Mouse (Mus musculus): ENCODE data around the gene Tmx2.
"Not testable (repeated sequence)": the region's sequence is repeated elsewhere in the genome, so short reads cannot be mapped to it uniquely, and the experiment has no call there.

Gene Tmx2

DNA sequence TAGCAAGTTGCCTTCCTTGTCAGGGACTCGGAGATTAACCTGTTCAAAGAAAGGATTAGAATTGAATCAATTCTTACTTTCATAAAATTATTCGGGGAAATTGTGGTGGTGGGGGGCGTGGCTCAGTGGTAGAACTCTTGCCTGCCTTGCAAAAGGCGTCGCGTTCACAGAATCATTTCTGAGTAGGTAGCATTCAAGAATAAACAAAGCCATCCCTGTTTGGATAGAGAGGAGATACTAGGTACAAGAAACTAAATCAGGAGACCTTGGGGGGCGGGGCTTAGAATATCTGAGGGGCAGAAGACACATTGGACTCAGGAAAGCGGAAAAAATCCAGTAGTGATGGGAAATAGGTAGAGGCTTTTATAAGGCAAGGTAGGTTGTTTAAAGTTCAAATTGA lies at the start of gene Tmx2:
Tmx2 (minus strand) TSS at position 125 of the 400 bp plus-strand sequence.
- DNase-seq (ENCODE audit: low read depth): peak; percentile 20

DNA sequence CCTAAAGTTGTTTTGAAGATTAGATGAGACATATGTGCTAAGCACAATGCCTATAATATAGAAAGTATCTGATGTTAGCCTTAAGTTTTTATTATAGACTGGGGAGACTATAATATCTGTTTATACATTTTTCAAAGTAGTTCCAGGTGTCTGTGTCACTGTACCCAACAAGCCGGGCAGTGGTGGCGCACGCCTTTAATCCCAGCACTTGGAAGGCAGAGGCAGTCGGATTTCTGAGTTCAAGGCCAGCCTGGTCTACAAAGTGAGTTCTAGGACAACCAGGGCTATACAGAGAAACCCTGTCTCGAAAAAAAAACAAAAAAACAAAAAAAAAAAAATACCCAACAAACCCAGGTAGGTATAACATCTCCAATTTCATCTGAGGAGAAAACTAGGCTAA lies 49.3 kb upstream of the Tmx2 start:
- DNase-seq (ENCODE audit: low read depth): not testable (repeated sequence)

DNA sequence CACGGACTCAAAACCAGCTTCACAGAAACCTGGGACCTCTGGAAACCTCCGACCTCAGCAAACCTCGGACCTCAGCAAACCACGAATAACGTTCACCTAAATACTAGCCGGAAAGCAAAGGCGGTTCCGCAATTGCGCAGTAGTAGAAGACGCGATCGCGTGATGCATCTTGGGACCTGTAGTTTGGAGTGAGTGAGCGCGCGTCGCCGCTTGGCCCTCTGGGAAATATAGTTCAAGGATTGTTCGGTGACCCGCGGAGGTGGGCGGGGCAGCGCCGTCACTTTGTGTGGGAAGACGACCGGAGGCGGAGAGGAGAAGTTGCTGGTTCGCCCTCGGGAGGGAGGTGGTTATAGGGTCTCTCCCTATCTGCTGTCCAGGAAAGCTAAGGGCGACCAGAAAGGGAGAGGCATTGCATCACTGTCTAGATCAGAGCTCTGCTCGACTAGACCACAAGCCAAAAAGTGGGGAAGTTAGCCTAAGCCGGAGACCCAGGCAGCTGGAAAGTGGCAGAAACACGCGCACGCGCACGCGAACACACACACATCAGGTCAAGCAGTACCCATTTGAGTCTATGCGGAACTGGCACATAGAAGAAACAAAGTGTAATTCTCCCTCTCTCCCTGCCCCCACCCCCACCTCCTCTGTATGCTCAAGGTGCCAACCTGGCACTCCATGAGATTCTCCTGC lies 48.4 kb upstream of the Tmx2 start, which contains the start of gene Clp1:
Clp1 (minus strand) TSS at position 179 of the 687 bp plus-strand sequence.
- peak; percentile 96 for DNase-seq (ENCODE audit: low read depth)

- peak; percentile 28 for DNase-seq (ENCODE audit: low read depth)
These were observed 47.8 kb upstream of the Tmx2 start for GRCm38 (mm10) chr2:84726716-84727115.

DNA sequence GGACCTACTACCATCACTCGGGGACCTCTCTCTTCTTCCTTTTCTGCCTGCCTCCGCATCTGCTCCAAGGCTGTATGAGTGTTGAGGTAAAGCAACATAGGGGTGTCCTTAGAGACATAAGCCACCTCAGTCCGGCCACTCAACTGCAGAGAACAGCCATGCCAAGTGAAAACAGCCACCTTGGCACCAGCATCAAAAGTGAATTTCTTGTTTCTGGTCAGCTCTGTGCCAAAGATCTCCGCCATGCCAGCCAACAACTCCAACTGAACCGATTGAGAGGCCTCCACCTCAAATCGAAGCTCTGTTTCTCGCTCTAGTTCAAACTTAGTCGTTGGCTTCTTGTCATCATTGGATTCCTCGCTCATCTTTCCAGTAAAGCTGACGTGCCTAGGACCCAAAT lies 46.8 kb upstream of the Tmx2 start:
- no peak for DNase-seq (ENCODE audit: low read depth)

DNA sequence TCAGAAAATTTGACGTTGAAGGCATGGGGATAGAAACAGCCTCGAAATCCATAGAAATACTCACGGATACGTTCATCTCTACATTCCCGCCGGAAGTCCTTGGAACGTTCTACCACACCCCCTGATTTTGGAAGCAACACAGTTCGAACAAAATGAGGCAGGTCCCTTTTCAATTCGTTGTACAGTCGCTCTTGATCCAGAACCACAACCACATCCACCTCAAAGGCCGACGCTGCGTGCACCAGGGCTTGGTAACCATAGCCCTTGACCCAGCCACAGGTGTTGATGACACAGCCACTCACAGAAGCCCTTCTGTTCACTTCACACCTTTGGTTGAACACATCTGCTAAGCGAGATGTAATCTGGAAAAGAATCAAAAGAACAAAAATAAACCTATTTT lies 44.9 kb upstream of the Tmx2 start:
- DNase-seq (ENCODE audit: low read depth): no peak

- DNase-seq (ENCODE audit: low read depth): no peak
These were observed 42.2 kb upstream of the Tmx2 start for GRCm38 (mm10) chr2:84721182-84721581.

DNA sequence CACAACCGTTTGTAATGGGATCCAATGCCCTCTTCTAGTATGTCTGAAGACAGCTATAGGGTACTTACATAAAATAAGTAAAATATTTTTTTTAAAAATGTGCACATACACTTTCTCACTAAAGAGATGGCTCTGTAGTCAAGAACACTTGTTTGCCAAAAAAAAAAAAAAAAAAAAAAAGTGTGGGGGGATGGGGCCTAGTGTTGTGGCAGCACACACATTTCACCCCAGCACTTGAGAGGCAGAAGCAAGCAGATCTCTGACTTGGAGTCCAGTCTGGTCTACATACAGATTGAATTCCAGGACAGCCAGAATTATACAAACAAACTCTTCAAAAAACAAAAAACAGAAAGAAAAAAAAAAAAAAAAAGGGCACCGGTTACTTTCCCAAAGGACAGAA lies 41.8 kb upstream of the Tmx2 start:
- DNase-seq (ENCODE audit: low read depth): no peak

DNA sequence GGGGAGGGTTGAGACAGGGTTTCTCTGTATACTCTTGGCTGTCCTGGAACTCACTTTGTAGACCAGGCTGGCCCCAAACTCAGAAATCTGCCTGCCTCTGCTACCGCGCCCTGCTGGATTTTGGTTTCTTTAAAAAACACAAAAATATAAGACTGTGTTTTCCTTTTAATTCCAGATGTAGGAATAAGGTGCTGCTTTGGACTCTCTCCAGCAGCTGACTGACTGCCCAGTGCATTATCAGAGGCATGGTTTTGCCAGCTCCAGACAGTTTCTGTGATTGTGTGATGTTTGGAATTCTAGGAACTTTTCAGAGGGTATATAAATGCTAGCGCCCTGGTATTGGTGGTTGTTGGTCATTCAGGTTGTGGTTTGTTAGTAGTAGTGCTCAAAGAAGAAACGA lies 38.4 kb upstream of the Tmx2 start:
- DNase-seq (ENCODE audit: low read depth): no peak

DNA sequence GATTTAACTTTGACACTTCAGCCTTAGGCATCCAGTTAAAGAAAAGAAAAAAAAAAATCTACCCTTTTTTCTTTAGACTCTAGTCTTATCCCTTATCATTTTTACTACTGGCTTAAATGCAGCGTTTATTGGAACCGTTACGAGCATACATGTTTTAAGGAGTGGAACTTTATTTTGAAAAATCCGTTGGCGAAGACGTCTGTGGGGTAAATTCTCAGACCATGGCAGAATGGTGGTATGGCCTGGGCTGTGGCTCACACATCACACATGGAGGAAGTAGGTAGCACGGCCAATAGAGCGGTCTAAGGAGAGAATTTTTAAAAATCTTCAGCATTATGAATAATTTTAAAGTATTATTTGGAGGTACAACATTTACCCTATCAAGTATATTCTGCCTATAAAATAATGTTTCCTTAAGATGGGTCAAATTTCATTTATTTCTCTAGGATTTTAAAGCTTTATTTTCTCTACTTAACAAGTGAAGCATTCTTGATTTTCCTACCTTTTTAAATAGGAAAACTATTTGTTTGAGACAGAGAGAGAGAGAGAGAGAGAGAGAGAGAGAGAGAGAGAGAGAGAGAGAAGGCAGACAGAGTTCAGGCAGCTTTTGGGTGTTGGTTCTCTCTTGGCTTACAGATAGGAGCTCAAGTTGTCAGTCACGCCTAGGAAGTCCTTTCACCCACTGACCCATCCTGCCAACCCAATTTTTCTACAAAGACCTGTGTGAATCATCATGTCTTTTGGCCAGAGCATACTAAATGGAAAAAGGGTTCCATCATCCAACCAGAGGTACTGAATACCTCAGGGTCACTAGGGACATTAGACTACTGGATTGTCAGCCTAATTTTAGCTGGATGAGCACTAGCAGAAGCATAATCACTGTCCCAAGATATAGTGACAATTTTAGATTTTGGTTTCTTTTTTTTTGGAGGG lies 37.7 kb upstream of the Tmx2 start:
- DNase-seq (ENCODE audit: low read depth): no peak

- no peak for DNase-seq (ENCODE audit: low read depth)
These were observed 36.8 kb upstream of the Tmx2 start for GRCm38 (mm10) chr2:84715562-84716361.

- DNase-seq (ENCODE audit: low read depth): peak; percentile 99
These were observed 36.0 kb upstream of the Tmx2 start, which contains the start of gene Zdhhc5 for GRCm38 (mm10) chr2:84714811-84715561. Gene Zdhhc5 (minus strand): TSS chr2:84715180.

DNA sequence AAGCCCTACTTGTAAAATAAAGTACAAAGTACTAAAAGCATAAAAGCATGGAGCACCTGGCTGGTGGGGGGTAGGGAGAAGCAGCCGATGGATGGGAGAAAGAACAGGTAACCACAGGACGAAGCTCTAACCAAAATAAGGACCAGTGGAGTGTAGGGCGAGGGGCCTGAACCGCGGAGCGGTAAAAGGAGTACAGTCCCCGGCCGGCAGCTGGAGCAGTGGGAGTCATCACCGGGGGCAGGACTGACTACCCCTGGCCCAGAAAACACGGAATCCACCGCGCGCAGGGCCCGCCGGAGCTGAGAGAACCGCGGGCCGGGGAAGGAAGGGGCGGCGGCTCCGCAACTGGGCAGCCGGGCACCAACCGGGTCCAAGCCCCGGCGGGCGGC lies 35.5 kb upstream of the Tmx2 start:
- no peak for DNase-seq (ENCODE audit: low read depth)

- no peak for DNase-seq (ENCODE audit: low read depth)
These were observed 33.0 kb upstream of the Tmx2 start for GRCm38 (mm10) chr2:84711898-84712297.

DNA sequence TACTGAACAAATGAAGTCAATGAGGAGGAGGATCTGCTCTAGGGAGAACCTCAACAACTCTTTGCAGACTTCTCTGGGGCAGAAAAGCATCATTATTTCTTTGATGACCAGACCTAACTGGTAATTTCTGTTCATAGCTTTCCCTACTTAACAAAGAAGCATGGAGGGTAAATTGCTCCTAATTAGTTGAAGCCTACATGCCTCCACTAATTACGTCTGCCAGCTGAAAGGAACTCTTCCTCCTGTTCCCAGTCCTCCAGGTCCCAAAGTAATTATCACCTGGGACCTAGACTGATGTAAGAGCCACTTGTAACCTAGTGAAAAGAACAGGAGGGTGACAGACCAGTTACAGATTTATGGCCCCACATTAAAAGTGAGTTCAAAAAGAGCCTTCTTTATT lies 28.6 kb upstream of the Tmx2 start:
- DNase-seq (ENCODE audit: low read depth): no peak

DNA sequence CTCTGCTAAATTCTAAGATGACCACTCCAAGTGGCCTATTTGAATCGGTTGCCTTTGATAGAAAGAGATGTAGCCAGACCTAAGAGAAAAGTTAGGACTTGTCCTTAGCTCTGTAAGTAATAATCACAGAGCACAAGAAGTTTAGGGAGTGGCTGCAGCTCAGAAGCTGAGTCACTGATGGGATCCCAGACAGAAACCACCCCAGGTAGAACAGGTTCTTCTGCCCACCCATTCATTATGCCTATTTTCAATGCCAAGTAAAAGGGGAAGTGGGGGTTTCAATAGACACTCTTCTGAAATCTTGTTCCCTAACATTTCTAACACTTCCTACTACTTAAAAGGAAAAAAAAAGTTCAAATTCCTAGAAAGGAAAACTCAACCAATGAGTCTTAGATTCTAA lies 26.4 kb upstream of the Tmx2 start:
- no peak for DNase-seq (ENCODE audit: low read depth)

DNA sequence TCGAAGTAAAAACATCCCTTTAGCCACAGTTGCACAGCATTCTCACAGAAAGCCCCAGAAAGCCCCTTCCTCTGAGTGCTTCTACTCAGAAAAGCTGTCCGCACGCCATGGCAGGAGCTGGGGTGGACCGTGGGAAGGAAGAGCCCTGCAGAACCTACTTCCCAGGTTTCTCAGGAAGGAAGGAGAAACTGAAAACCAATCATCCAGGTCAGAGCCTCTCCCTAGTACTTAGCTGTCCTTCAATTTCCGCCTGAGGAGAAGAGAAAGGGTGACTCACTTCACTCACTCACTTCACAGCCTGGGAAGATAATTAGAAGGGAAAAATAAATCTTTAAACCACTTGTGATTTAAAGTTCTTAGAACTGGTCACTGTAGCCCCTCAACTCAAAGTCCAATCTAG lies 25.4 kb upstream of the Tmx2 start:
- DNase-seq (ENCODE audit: low read depth): no peak

DNA sequence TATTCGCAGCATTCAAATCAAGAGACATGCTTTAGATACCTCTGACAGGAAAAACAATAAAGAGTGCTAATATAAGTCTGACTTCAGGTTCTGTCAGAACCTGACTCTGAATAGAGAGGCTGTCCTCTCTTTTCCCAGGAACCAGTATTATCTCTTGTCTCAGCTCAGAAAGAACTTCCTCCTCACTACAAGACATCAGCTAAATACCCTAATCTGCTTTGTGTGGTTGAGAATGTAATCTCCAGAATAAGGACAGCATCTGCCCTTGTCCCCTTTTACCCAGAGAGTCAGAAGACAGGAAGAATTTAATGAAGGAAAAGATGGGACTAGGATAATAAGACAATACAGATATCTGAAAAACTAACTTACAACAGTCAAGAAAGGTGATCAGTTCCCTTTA lies 24.6 kb upstream of the Tmx2 start:
- no peak for DNase-seq (ENCODE audit: low read depth)

GRCm38 (mm10) chr2:84695007-84695695 lies 16.2 kb upstream of the Tmx2 start:
- DNase-seq (ENCODE audit: low read depth): no peak

DNA sequence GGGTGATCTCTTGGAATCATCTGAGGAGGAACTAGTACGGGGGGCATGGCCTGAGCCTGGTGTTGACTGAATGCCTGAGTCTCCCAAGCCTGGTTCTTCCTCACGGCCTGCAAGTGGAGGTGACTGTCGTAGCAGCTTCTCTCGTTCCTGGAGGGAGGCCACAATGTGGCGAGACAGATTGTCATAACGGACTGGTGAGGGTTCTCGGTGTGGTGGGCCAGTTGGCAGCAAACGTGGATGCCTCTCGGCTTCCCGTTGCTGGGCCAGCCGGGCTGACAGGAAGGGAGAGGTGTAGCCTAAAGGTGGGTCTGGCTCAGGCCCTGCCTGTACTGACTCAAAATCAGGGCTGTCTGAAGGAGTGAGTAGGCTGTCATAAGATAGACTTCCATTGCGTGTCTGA lies 11.1 kb upstream of the Tmx2 start:
- DNase-seq (ENCODE audit: low read depth): no peak
